Mouse (Mus musculus) liver, embryonic 14.5 days (tissue): ENCODE data around the gene Nin. TPM values are rescaled to one million over a fixed set of nuclear protein-coding genes. Genes with fewer than 3 reads are reported as not detected.

Experiments
- ATAC-seq: fragments of 200-750 bp; cut with Nextera tagmentation; 2 replicates; pipeline ENCODE4 v1.8.0; 2017; ENCODE audit warnings: moderate number of reproducible peaks, mild to moderate bottlenecking, moderate library complexity; ENCODE audit not compliant: insufficient read depth
- DNase-seq, 3 experiments: peaks; one replicate each; pipeline ENCODE4 v3.0.0-alpha.2; 2012 to 2013; ENCODE audit warnings: low read depth in 3 of 3, low spot score in 3 of 3
- H3K27ac ChIP-seq: fragments of 300-500 bp; sonication (generic); 2 replicates; pipeline ENCODE4 v1.5.1; 2014; ENCODE audit warnings: moderate library complexity, mild to moderate bottlenecking, control low read depth, inconsistent platforms
- H3K27me3 ChIP-seq: fragments of 300-500 bp; sonication (generic); 2 replicates; pipeline ENCODE4 v1.6.1; 2014; ENCODE audit warnings: mild to moderate bottlenecking, low read length, moderate library complexity; ENCODE audit not compliant: control insufficient read depth, insufficient read depth
- H3K36me3 ChIP-seq: fragments of 300-500 bp; sonication (generic); replicated peaks from 2 replicates; pipeline ENCODE4 v1.6.1; 2014; ENCODE audit warnings: low read depth; ENCODE audit not compliant: control insufficient read depth, insufficient read depth
- H3K4me1 ChIP-seq, 2 experiments: fragments of 200-500 bp in 1 of 2; fragments of 300-500 bp in 1 of 2; sonication (generic) in 1 of 2; replicated peaks; 2 replicates each; pipeline ENCODE4 v1.6.1; 2012 to 2014; ENCODE audit warnings: antibody characterized with exemption in 1 of 2, inconsistent platforms in 1 of 2, low read length in 1 of 2; ENCODE audit not compliant: control insufficient read depth in 2 of 2, insufficient read depth in 2 of 2
- H3K4me2 ChIP-seq: fragments of 300-500 bp; sonication (generic); 2 replicates; pipeline ENCODE4 v1.6.1; 2014; ENCODE audit warnings: low read depth, mild to moderate bottlenecking, control low read depth, moderate library complexity
- H3K4me3 ChIP-seq, 2 experiments: fragments of 200-500 bp in 1 of 2; fragments of 300-500 bp in 1 of 2; sonication (generic) in 1 of 2; 2 replicates each; pipeline ENCODE4 v1.5.1; 2012 to 2014; ENCODE audit warnings: low read depth in 2 of 2, low read length in 2 of 2, mild to moderate bottlenecking in 2 of 2, control low read depth in 1 of 2, inconsistent platforms in 1 of 2, moderate library complexity in 1 of 2; ENCODE audit not compliant: insufficient read depth in 1 of 2
- H3K9ac ChIP-seq: fragments of 300-500 bp; sonication (generic); replicated peaks from 2 replicates; pipeline ENCODE4 v1.6.1; 2014; ENCODE audit warnings: mild to moderate bottlenecking, control low read depth, moderate library complexity
- H3K9me3 ChIP-seq: fragments of 300-500 bp; sonication (generic); 2 replicates; pipeline ENCODE4 v1.6.1; 2016; ENCODE audit warnings: low read length, mixed read lengths; ENCODE audit not compliant: control insufficient read depth
- CTCF ChIP-seq: IDR thresholded peaks from 2 replicates; pipeline ENCODE4 v1.5.1; 2016; ENCODE audit warnings: antibody characterized with exemption, low read depth, control low read depth
- EP300 ChIP-seq: IDR thresholded peaks from 2 replicates; pipeline ENCODE4 v1.6.1; 2016; ENCODE audit warnings: antibody characterized with exemption, low read depth
- WGBS: fragments of 180-500 bp; shearing (Covaris S2); extraction: QIAGEN DNeasy Blood & Tissue Kit; methylation state at CpG from one replicate; pipeline ENCODE4 v1.1.7; 2014; ENCODE audit not compliant: insufficient replicate concordance; 5-methylcytosine and 5-hydroxymethylcytosine counted together
- polyA plus RNA-seq, 2 experiments: library from polyadenylated mRNA; depleted of rRNA in 1 of 2; stranded (reverse) in 1 of 2; unstranded in 1 of 2; fragments of >200 nt; fragmentation: Nextera tagmentation in 1 of 2; extraction: Ambion mirVana in 1 of 2; gene quantifications; 2 replicates each; pipeline versions ENCODE4 v1.2.1 to v1.2.3; 2012 to 2014

Nin gene
- polyA plus RNA-seq, 2 experiments, result 2.8 to 3.9 TPM

- Histone ChIP-seq H3K9ac (no peak overlapping the region), H3K9me3 (no peaks in the 10 kb centered on the region), H3K4me1 (no peaks in the 10 kb centered on the region), H3K36me3 (no peaks in the 10 kb centered on the region), H3K4me3 (no peak overlapping the region), H3K4me2 (no peak overlapping the region), H3K27ac (no peak overlapping the region), H3K27me3 (no peaks in the 10 kb centered on the region)
- TF ChIP-seq CTCF (no peak), EP300 (no peak)
- WGBS, result 44% methylated on average over 7 of the region's 7 CpGs
- ATAC-seq (no peak), DNase-seq (no peak)
Measured at GRCm38 (mm10) chr12:70078471-70079025, 35.0 kb downstream of the Nin start.

- H3K9me3 ChIP-seq, result no peaks in the 10 kb centered on the region
- H3K27ac ChIP-seq, result no peak overlapping the region
- no peak overlapping the region for H3K4me2 ChIP-seq
- H3K36me3 ChIP-seq, result no peaks in the 10 kb centered on the region
- WGBS, result 90% methylated on average over 11 of the region's 11 CpGs
- H3K4me3 ChIP-seq, result no peak overlapping the region
- no peak overlapping the region for H3K9ac ChIP-seq
- H3K4me1 ChIP-seq, result no peaks in the 10 kb centered on the region
- no peaks in the 10 kb centered on the region for H3K27me3 ChIP-seq
- TF ChIP-seq CTCF, result no peak
- no peak for TF ChIP-seq EP300
- ATAC-seq, result no peak
- no peak for DNase-seq
Measured at GRCm38 (mm10) chr12:70076493-70076892, 37.0 kb downstream of the Nin start.

GRCm38 (mm10) chr12:70075001-70075400 lies 38.5 kb downstream of the Nin start:
- H3K27me3 ChIP-seq, result no peaks in the 10 kb centered on the region
- no peak overlapping the region for H3K4me3 ChIP-seq
- no peaks in the 10 kb centered on the region for H3K9me3 ChIP-seq
- H3K36me3 ChIP-seq, result no peaks in the 10 kb centered on the region
- H3K27ac ChIP-seq, result no peak overlapping the region
- no peak for DNase-seq
- WGBS, result 36% methylated on average over 2 of the region's 2 CpGs
- TF ChIP-seq CTCF (no peak), EP300 (no peak)
- H3K4me2 ChIP-seq, result no peak overlapping the region
- no peak for ATAC-seq
- no peak overlapping the region for H3K9ac ChIP-seq
- no peaks in the 10 kb centered on the region for H3K4me1 ChIP-seq

GRCm38 (mm10) chr12:70070888-70071287 lies 42.6 kb downstream of the Nin start:
- no peak for ATAC-seq
- Histone ChIP-seq H3K4me3 (no peak overlapping the region), H3K9me3 (no peaks in the 10 kb centered on the region), H3K27ac (no peak overlapping the region), H3K36me3 (no peaks in the 10 kb centered on the region), H3K27me3 (no peaks in the 10 kb centered on the region), H3K4me2 (no peak overlapping the region), H3K4me1 (no peaks in the 10 kb centered on the region), H3K9ac (no peak overlapping the region)
- 82% methylated on average over 7 of the region's 7 CpGs for WGBS
- no peak for DNase-seq
- TF ChIP-seq CTCF (no peak), EP300 (no peak)

- 46% methylated on average over 4 of the region's 4 CpGs for WGBS
- no peak for ATAC-seq
- no peak for TF ChIP-seq CTCF
- TF ChIP-seq EP300, result no peak
Measured at GRCm38 (mm10) chr12:70070306-70070705, 43.2 kb downstream of the Nin start.

More at GRCm38 (mm10) chr12:70070306-70070705, 43.2 kb downstream of the Nin start:
- no peak overlapping the region for H3K27ac ChIP-seq
- no peaks in the 10 kb centered on the region for H3K9me3 ChIP-seq
- H3K4me1 ChIP-seq, result no peaks in the 10 kb centered on the region
- H3K36me3 ChIP-seq, result no peaks in the 10 kb centered on the region
- H3K4me3 ChIP-seq, result no peak overlapping the region
- H3K27me3 ChIP-seq, result no peaks in the 10 kb centered on the region
- H3K4me2 ChIP-seq, result no peak overlapping the region
- no peak for DNase-seq
- H3K9ac ChIP-seq, result no peak overlapping the region
